Mouse (Mus musculus) cerebellum, adult 2 months (tissue): ENCODE data around the gene Mlst8.

ENCODE experiments used
- CTCF ChIP-seq: fragments of 200-500 bp; IDR thresholded peaks from 2 replicates; pipeline ENCODE4 v1.5.1; 2011; ENCODE audit warnings: low read depth, mild to moderate bottlenecking, control low read depth, low read length, moderate library complexity, borderline replicate concordance; ENCODE audit not compliant: insufficient read depth
- POLR2A ChIP-seq: fragments of 200-500 bp; IDR thresholded peaks from 2 replicates; pipeline ENCODE4 v1.6.1; 2011; ENCODE audit warnings: low read length, control low read depth, borderline replicate concordance; ENCODE audit not compliant: insufficient read depth

DNA sequence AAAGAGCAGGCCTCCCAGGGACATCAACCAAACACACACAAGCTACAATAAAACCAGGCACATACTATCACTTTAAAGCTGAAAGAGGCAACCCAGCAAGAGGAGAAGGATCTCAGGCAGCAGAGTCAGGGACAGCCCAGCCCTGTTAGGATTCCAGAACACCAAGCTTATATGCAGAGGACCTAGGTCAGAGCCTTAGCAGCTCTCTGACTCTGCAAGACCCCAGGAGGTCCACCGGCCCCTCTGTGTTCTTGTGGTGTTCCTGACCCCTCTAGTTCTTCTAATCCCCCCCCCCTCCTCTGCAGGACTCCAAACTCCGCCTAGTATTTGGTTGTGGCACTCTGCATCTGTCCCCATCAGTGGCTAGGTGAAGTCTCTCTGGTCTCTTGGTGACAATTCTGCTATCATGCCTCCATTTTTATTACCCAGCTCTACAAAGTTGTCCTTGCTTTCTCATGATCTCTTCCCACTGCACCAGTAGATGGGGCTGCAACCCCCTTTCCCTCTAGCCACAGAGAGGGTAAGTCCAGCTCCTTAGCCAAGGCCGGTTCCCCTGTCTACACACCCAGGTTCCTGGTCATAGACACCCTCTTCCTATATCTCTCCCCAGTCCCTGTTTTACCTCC lies 1.4 kb upstream of the Mlst8 start:
- TF ChIP-seq CTCF (no peak; the same call in 1 of the 2 replicates), POLR2A (no peak)
